Mouse (Mus musculus) lung, embryonic 16.5 days (tissue): ENCODE measurements around the gene Atp2c2. TPM values are rescaled to one million over a fixed set of nuclear protein-coding genes. Genes with fewer than 3 reads are reported as not detected.

ENCODE experiments used
- ATAC-seq: fragments of 200-750 bp; cut with Nextera tagmentation; 2 replicates; pipeline ENCODE4 v1.8.0; 2017; ENCODE audit warnings: low read depth, mild to moderate bottlenecking, moderate library complexity
- H3K27ac ChIP-seq: fragments of 300-500 bp; sonication (generic); 2 replicates; pipeline ENCODE4 v1.5.1; 2014; ENCODE audit warnings: mild to moderate bottlenecking, control low read depth, low read length
- H3K27me3 ChIP-seq: fragments of 300-500 bp; sonication (generic); 2 replicates; pipeline ENCODE4 v1.6.1; 2014; ENCODE audit warnings: low read depth, low read length, mixed read lengths; ENCODE audit not compliant: control insufficient read depth, insufficient read depth
- H3K36me3 ChIP-seq: fragments of 300-500 bp; sonication (generic); 2 replicates; pipeline ENCODE4 v1.6.1; 2014; ENCODE audit warnings: low read length; ENCODE audit not compliant: control insufficient read depth, insufficient read depth
- H3K4me1 ChIP-seq: fragments of 300-500 bp; sonication (generic); replicated peaks from 2 replicates; pipeline ENCODE4 v1.6.1; 2014; ENCODE audit warnings: low read length, mixed read lengths; ENCODE audit not compliant: control insufficient read depth, insufficient read depth
- H3K4me2 ChIP-seq: fragments of 300-500 bp; sonication (generic); 2 replicates; pipeline ENCODE4 v1.6.1; 2014; ENCODE audit warnings: low read depth, low read length, control low read depth
- H3K4me3 ChIP-seq: fragments of 300-500 bp; sonication (generic); 2 replicates; pipeline ENCODE4 v1.5.1; 2014; ENCODE audit warnings: mild to moderate bottlenecking, low read length, control low read depth
- H3K9ac ChIP-seq: fragments of 300-500 bp; sonication (generic); 2 replicates; pipeline ENCODE4 v1.6.1; 2014; ENCODE audit warnings: low read length, control low read depth
- H3K9me3 ChIP-seq: fragments of 300-500 bp; sonication (generic); 2 replicates; pipeline ENCODE4 v1.6.1; 2016; ENCODE audit warnings: low read length; ENCODE audit not compliant: control insufficient read depth
- WGBS: fragments of 180-500 bp; shearing (Covaris S2); extraction: QIAGEN DNeasy Blood & Tissue Kit; methylation state at CpG from one replicate; pipeline ENCODE4 v1.1.7; 2014; 5-methylcytosine and 5-hydroxymethylcytosine counted together
- polyA plus RNA-seq: library from polyadenylated mRNA; unstranded; fragments of >200 nt; fragmentation: Nextera tagmentation; extraction: Ambion mirVana; gene quantifications from 2 replicates; pipeline ENCODE4 v1.2.1, GENCODE M21; 2015

The Atp2c2 gene
- polyA plus RNA-seq, 1 experiment from 2014 or later, result 4.0 TPM

DNA sequence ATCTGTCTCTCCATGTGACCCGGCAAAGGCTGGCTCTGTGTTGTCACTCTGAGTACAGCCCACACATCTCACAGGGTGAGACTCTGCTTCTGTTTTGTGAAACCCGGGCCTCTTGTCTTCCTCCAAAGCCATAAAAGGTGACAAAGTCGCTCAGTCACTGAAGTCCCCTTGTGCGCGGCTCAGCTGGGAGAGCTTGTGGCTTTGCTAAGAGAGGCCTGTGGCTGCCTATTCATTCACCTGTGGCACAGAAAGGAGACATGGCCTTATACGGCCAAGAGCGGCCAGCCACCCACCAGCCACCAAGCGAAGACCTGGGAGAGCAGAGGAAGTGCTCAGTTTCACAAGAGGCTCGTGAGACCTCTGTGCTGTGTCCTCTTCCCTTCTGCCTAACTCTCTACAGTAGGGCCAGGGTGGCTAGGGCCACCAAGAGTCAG, 84.3 kb downstream of the Atp2c2 start:
- no peaks in the 10 kb centered on the region for H3K9me3 ChIP-seq
- 62% methylated on average over 9 of the region's 9 CpGs for WGBS
- no peak overlapping the region for H3K4me3 ChIP-seq
- no peak overlapping the region; the same call in 1 of the 2 replicates for H3K27ac ChIP-seq
- H3K27me3 ChIP-seq, result no peaks in the 10 kb centered on the region
- no peak for ATAC-seq
- no peak overlapping the region for H3K4me2 ChIP-seq
- no peak overlapping the region for H3K9ac ChIP-seq
- H3K4me1 ChIP-seq, result peaks cover 7% of the 10 kb centered on the region
- H3K36me3 ChIP-seq, result no peaks in the 10 kb centered on the region

GRCm38 (mm10) chr8:119784676-119785075, 84.9 kb downstream of the Atp2c2 start:
- no peak overlapping the region for H3K4me2 ChIP-seq
- no peak overlapping the region for H3K27ac ChIP-seq
- ATAC-seq, result no peak
- no peaks in the 10 kb centered on the region for H3K9me3 ChIP-seq
- no peak overlapping the region for H3K4me3 ChIP-seq
- 62% methylated on average over 7 of the region's 7 CpGs for WGBS
- no peaks in the 10 kb centered on the region for H3K27me3 ChIP-seq
- peaks cover 7% of the 10 kb centered on the region for H3K4me1 ChIP-seq
- no peaks in the 10 kb centered on the region for H3K36me3 ChIP-seq
- H3K9ac ChIP-seq, result no peak overlapping the region

- Histone ChIP-seq H3K36me3 (no peaks in the 10 kb centered on the region), H3K27ac (no peak overlapping the region), H3K4me1 (peaks cover 4% of the 10 kb centered on the region), H3K9ac (no peak overlapping the region), H3K9me3 (no peaks in the 10 kb centered on the region), H3K4me3 (no peak overlapping the region), H3K4me2 (no peak overlapping the region), H3K27me3 (no peaks in the 10 kb centered on the region)
- WGBS, result 58% methylated on average over 18 of the region's 18 CpGs
- no peak for ATAC-seq
These were observed 86.1 kb downstream of the Atp2c2 start for GRCm38 (mm10) chr8:119785764-119786405.

DNA sequence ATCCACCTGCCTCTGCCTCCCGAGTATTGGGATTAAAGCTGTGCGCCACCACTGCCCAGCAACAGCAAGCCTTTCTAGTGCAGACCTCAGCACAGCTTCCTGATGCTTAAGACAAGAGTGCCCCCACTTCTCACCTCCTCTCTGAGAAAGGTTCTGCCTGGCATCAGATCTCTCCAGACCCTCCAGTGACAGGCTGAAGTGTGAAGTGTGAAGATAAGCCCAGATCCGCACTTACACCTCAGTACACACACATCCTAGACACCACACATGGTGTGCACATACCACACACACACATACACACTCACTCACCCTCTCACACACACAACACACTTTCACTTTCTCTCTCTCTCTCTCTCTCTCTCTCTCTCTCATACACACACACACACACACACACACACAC, 87.1 kb downstream of the Atp2c2 start:
- H3K36me3 ChIP-seq, result no peaks in the 10 kb centered on the region
- no peak for ATAC-seq

GRCm38 (mm10) chr8:119787341-119787740, 87.5 kb downstream of the Atp2c2 start:
- H3K27me3 ChIP-seq, result no peaks in the 10 kb centered on the region
- H3K4me3 ChIP-seq, result no peak overlapping the region
- WGBS, result 27% methylated on average over 4 of the region's 4 CpGs
- H3K4me2 ChIP-seq, result no peak overlapping the region
- no peak overlapping the region for H3K27ac ChIP-seq
- H3K9me3 ChIP-seq, result no peaks in the 10 kb centered on the region
- no peak for ATAC-seq
- H3K4me1 ChIP-seq, result peaks cover 5% of the 10 kb centered on the region; the same call in 1 of the 2 replicates
- no peak overlapping the region for H3K9ac ChIP-seq
- no peaks in the 10 kb centered on the region for H3K36me3 ChIP-seq

More for the DNA sequence above, 87.1 kb downstream of the Atp2c2 start:
- H3K4me2 ChIP-seq, result no peak overlapping the region
- H3K9ac ChIP-seq, result no peak overlapping the region
- H3K27ac ChIP-seq, result no peak overlapping the region
- H3K4me1 ChIP-seq, result no peaks in the 10 kb centered on the region; the same call in 1 of the 2 replicates
- no peaks in the 10 kb centered on the region for H3K9me3 ChIP-seq
- no peak overlapping the region for H3K4me3 ChIP-seq
- H3K27me3 ChIP-seq, result no peaks in the 10 kb centered on the region
- 51% methylated on average over 3 of the region's 3 CpGs for WGBS

GRCm38 (mm10) chr8:119788607-119789381, 89.0 kb downstream of the Atp2c2 start:
- no peak overlapping the region for H3K9ac ChIP-seq

DNA sequence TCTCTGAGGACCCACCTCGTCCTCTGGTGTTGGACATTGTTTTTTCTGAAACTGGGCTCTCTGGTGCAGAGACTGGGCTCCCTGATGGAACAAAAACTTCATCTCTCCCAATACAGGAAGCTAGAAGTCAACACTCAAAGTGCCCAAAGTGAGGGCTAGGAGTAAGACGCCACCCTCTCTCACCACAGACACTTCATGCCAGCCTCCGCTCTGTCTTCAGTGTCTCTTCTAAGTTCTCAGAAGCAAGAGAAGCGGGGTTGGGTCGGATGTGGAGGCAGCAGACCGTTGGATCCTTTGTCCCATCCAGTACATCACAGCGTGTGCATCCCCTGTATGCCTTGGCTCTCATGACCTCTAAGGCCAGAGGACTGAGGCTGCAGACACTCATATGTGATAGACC, 89.8 kb downstream of the Atp2c2 start:
- Histone ChIP-seq H3K4me3 (no peak overlapping the region), H3K4me2 (no peak overlapping the region), H3K9me3 (no peaks in the 10 kb centered on the region), H3K27ac (no peak overlapping the region), H3K27me3 (no peaks in the 10 kb centered on the region), H3K36me3 (no peaks in the 10 kb centered on the region), H3K4me1 (peaks cover 6% of the 10 kb centered on the region; the same call in 1 of the 2 replicates), H3K9ac (no peak overlapping the region)
- 83% methylated on average over 7 of the region's 7 CpGs for WGBS
- no peak for ATAC-seq

More at GRCm38 (mm10) chr8:119788607-119789381, 89.0 kb downstream of the Atp2c2 start:
- no peak overlapping the region for H3K4me3 ChIP-seq
- peaks cover 6% of the 10 kb centered on the region; the same call in 1 of the 2 replicates for H3K4me1 ChIP-seq
- H3K9me3 ChIP-seq, result no peaks in the 10 kb centered on the region
- 65% methylated on average over 9 of the region's 9 CpGs for WGBS
- no peak overlapping the region for H3K27ac ChIP-seq
- no peak overlapping the region for H3K4me2 ChIP-seq
- no peak for ATAC-seq
- no peaks in the 10 kb centered on the region for H3K36me3 ChIP-seq
- H3K27me3 ChIP-seq, result no peaks in the 10 kb centered on the region

- Histone ChIP-seq H3K27ac (peak overlapping the region; percentile 47), H3K4me1 (peaks cover 6% of the 10 kb centered on the region; the same call in 1 of the 2 replicates), H3K9ac (no peak overlapping the region; the same call in 1 of the 2 replicates), H3K4me3 (no peak overlapping the region), H3K36me3 (no peaks in the 10 kb centered on the region), H3K27me3 (no peaks in the 10 kb centered on the region), H3K4me2 (no peak overlapping the region), H3K9me3 (no peaks in the 10 kb centered on the region)
- WGBS, result 37% methylated on average over 16 of the region's 16 CpGs
- ATAC-seq, result peak; percentile 59
These were observed 92.2 kb downstream of the Atp2c2 start for GRCm38 (mm10) chr8:119791804-119792704.
